Mouse (Mus musculus) MEL (cell line): ENCODE data around the gene Pum1. TPM values are rescaled to one million over a fixed set of nuclear protein-coding genes. Genes with fewer than 3 reads are reported as not detected.

Experiments
- DNase-seq: peaks from one replicate; pipeline ENCODE4 v3.0.0; 2011; ENCODE audit warnings: low read depth, low spot score
- H3K27ac ChIP-seq: 2 replicates; pipeline ENCODE4 v1.5.1; 2012; ENCODE audit warnings: low read depth, mild to moderate bottlenecking, control low read depth, low read length, moderate library complexity; ENCODE audit not compliant: control insufficient read depth
- H3K27me3 ChIP-seq, 2 experiments: fragments of 150-350 bp in 1 of 2; sonication (generic) in 1 of 2; 2 replicates each; pipeline ENCODE4 v1.6.1; 2012; ENCODE audit warnings: low read length in 2 of 2, mild to moderate bottlenecking in 2 of 2, improper control_type of control experiment in 1 of 2, moderate library complexity in 1 of 2; ENCODE audit not compliant: insufficient read depth in 2 of 2, control insufficient read depth in 1 of 2
- H3K36me3 ChIP-seq, 2 experiments: 2 replicates each; pipeline ENCODE4 v1.6.1; 2012 to 2014; ENCODE audit warnings: low read length in 2 of 2, improper control_type of control experiment in 1 of 2, inconsistent platforms in 1 of 2, mild to moderate bottlenecking in 1 of 2; ENCODE audit not compliant: insufficient read depth in 2 of 2, control insufficient read depth in 1 of 2
- H3K4me1 ChIP-seq, 2 experiments: fragments of 150-350 bp in 1 of 2; sonication (generic) in 1 of 2; 2 replicates each; pipeline ENCODE4 v1.6.1; 2012; ENCODE audit warnings: low read length in 2 of 2, improper control_type of control experiment in 1 of 2, mild to moderate bottlenecking in 1 of 2; ENCODE audit not compliant: insufficient read depth in 2 of 2, control insufficient read depth in 1 of 2
- H3K4me3 ChIP-seq, 2 experiments: fragments of 150-350 bp in 1 of 2; sonication (generic) in 1 of 2; 2 replicates each; pipeline ENCODE4 v1.5.1; 2012; ENCODE audit warnings: low read depth in 2 of 2, low read length in 2 of 2, mild to moderate bottlenecking in 2 of 2, moderate library complexity in 2 of 2, control low read depth in 1 of 2, improper control_type of control experiment in 1 of 2; ENCODE audit not compliant: control insufficient read depth in 1 of 2, insufficient read depth in 1 of 2
- H3K79me2 ChIP-seq: 2 replicates; pipeline ENCODE4 v1.6.1; 2012; ENCODE audit warnings: mild to moderate bottlenecking, low read length, moderate library complexity; ENCODE audit not compliant: control insufficient read depth, poor library complexity, insufficient read depth
- H3K9ac ChIP-seq: 2 replicates; pipeline ENCODE4 v1.6.1; 2012; ENCODE audit warnings: low read depth, mild to moderate bottlenecking, control low read depth, low read length, moderate library complexity; ENCODE audit not compliant: control insufficient read depth, poor library complexity, severe bottlenecking
- H3K9me3 ChIP-seq: fragments of 150-350 bp; sonication (generic); replicated peaks from 2 replicates; pipeline ENCODE4 v1.6.1; 2012; ENCODE audit warnings: mild to moderate bottlenecking, low read length, improper control_type of control experiment, moderate library complexity; ENCODE audit not compliant: insufficient read depth
- CHD1 ChIP-seq: IDR thresholded peaks from 2 replicates; pipeline ENCODE4 v1.6.1; 2012; ENCODE audit warnings: low read depth, mild to moderate bottlenecking, inconsistent platforms, low read length, improper control_type of control experiment
- CHD2 ChIP-seq: IDR thresholded peaks from 2 replicates; pipeline ENCODE4 v1.6.1; 2011; ENCODE audit warnings: low read length, improper control_type of control experiment
- CTCF ChIP-seq, 3 experiments: IDR thresholded peaks in 2 of 3; conservative IDR thresholded peaks in 1 of 3; 2 replicates each; pipeline ENCODE4 v1.5.1; 2011 to 2012; ENCODE audit warnings: low read length in 3 of 3, low read depth in 2 of 3, mild to moderate bottlenecking in 2 of 3, improper control_type of control experiment in 1 of 3, inconsistent platforms in 1 of 3, mixed read lengths in 1 of 3, moderate library complexity in 1 of 3; ENCODE audit not compliant: control insufficient read depth in 1 of 3, insufficient read depth in 1 of 3, poor library complexity in 1 of 3, severe bottlenecking in 1 of 3
- ELF1 ChIP-seq: IDR thresholded peaks from 2 replicates; pipeline ENCODE4 v1.6.1; 2014; ENCODE audit warnings: low read depth, mild to moderate bottlenecking, inconsistent platforms, low read length, improper control_type of control experiment, moderate library complexity
- EP300 ChIP-seq, 2 experiments: IDR thresholded peaks; 2 replicates each; pipeline ENCODE4 v1.6.1; 2011; ENCODE audit warnings: improper control_type of control experiment in 2 of 2, low read length in 2 of 2, low read depth in 1 of 2, mild to moderate bottlenecking in 1 of 2
- GABPA ChIP-seq: IDR thresholded peaks from 2 replicates; pipeline ENCODE4 v1.6.1; 2012; ENCODE audit warnings: low read depth, mild to moderate bottlenecking, inconsistent platforms, low read length, improper control_type of control experiment, moderate library complexity
- MAZ ChIP-seq: IDR thresholded peaks from 2 replicates; pipeline ENCODE4 v1.6.1; 2012; ENCODE audit warnings: low read depth, mild to moderate bottlenecking, inconsistent platforms, low read length, improper control_type of control experiment
- MEF2A ChIP-seq: IDR thresholded peaks from 2 replicates; pipeline ENCODE4 v1.6.1; 2014; ENCODE audit warnings: low read depth, mild to moderate bottlenecking, inconsistent platforms, low read length, improper control_type of control experiment; ENCODE audit not compliant: poor library complexity, insufficient replicate concordance, severe bottlenecking; ENCODE audit errors: extremely low read depth
- MXI1 ChIP-seq: IDR thresholded peaks from 2 replicates; pipeline ENCODE4 v1.6.1; 2011; ENCODE audit warnings: mild to moderate bottlenecking, low read depth, low read length, improper control_type of control experiment
- MYC ChIP-seq: IDR thresholded peaks from 2 replicates; pipeline ENCODE4 v1.6.1; 2011; ENCODE audit warnings: low read depth, mild to moderate bottlenecking, low read length, improper control_type of control experiment, moderate library complexity
- POLR2AphosphoS2 ChIP-seq: IDR thresholded peaks from 2 replicates; pipeline ENCODE4 v1.6.1; 2011; ENCODE audit warnings: low read length, improper control_type of control experiment
- POLR2AphosphoS5 ChIP-seq: IDR thresholded peaks from 2 replicates; pipeline ENCODE4 v1.6.1; 2012; ENCODE audit warnings: low read depth, borderline replicate concordance, mild to moderate bottlenecking, inconsistent platforms, low read length, moderate library complexity, mixed read lengths
- RAD21 ChIP-seq: IDR thresholded peaks from 2 replicates; pipeline ENCODE4 v1.6.1; 2011; ENCODE audit warnings: mild to moderate bottlenecking, low read depth, low read length, improper control_type of control experiment
- RCOR1 ChIP-seq: IDR thresholded peaks from 2 replicates; pipeline ENCODE4 v1.6.1; 2012; ENCODE audit warnings: low read depth, mild to moderate bottlenecking, inconsistent platforms, low read length, improper control_type of control experiment
- SIN3A ChIP-seq: IDR thresholded peaks from 2 replicates; pipeline ENCODE4 v1.6.1; 2012; ENCODE audit warnings: low read length, improper control_type of control experiment, inconsistent platforms
- SMC3 ChIP-seq: IDR thresholded peaks from 2 replicates; pipeline ENCODE4 v1.6.1; 2011; ENCODE audit warnings: low read depth, low read length, improper control_type of control experiment
- TAL1 ChIP-seq: IDR thresholded peaks from 2 replicates; pipeline ENCODE4 v1.6.1; 2012; ENCODE audit warnings: mild to moderate bottlenecking, inconsistent platforms, low read length, moderate library complexity, mixed read lengths
- TBP ChIP-seq: IDR thresholded peaks from 2 replicates; pipeline ENCODE4 v1.8.0; 2011; ENCODE audit warnings: low read depth, low read length, improper control_type of control experiment
- UBTF ChIP-seq: IDR thresholded peaks from 2 replicates; pipeline ENCODE4 v1.6.1; 2012; ENCODE audit warnings: low read depth, mild to moderate bottlenecking, inconsistent platforms, low read length, improper control_type of control experiment, moderate library complexity, borderline replicate concordance; ENCODE audit not compliant: insufficient read depth
- USF2 ChIP-seq, 2 experiments: IDR thresholded peaks; 2 replicates each; pipeline ENCODE4 v1.6.1; 2011 to 2012; ENCODE audit warnings: improper control_type of control experiment in 2 of 2, low read length in 2 of 2, borderline replicate concordance in 1 of 2, inconsistent platforms in 1 of 2, low read depth in 1 of 2, mild to moderate bottlenecking in 1 of 2; ENCODE audit not compliant: insufficient read depth in 1 of 2
- ZMIZ1 ChIP-seq: IDR thresholded peaks from 2 replicates; pipeline ENCODE4 v1.6.1; 2012; ENCODE audit warnings: low read depth, mild to moderate bottlenecking, inconsistent platforms, low read length, improper control_type of control experiment, moderate library complexity
- ZNF384 ChIP-seq: IDR thresholded peaks from 2 replicates; pipeline ENCODE4 v1.6.1; 2012; ENCODE audit warnings: low read depth, mild to moderate bottlenecking, inconsistent platforms, low read length, improper control_type of control experiment
- polyA plus RNA-seq, 2 experiments: library from polyadenylated mRNA; stranded (reverse) in 1 of 2; unstranded in 1 of 2; fragments of >175 nt in 1 of 2; fragments of >200 nt in 1 of 2; gene quantifications; 2 replicates each; pipeline versions ENCODE4 v1.2.1 to v1.2.4; 2012; ENCODE audit warnings: low replicate concordance in 2 of 2, low read depth in 1 of 2; ENCODE audit not compliant: insufficient read length in 2 of 2, insufficient read depth in 1 of 2, missing spikeins in 1 of 2
- total RNA-seq: library from RNA; depleted of rRNA; stranded (reverse); fragments of 300-350 nt; gene quantifications from 2 replicates; pipeline ENCODE4 v1.2.3, GENCODE M21; 2012

The Pum1 gene
- total and polyA plus RNA-seq, 3 experiments = 31.9 to 46.2 (median 36.1) TPM

- Histone ChIP-seq H3K79me2 (no peaks in the 10 kb centered on the region), H3K27me3 (no peaks in the 10 kb centered on the region), H3K9ac (no peak overlapping the region), H3K4me3 (no peak overlapping the region), H3K4me1 (no peaks in the 10 kb centered on the region), H3K27ac (no peak overlapping the region), H3K36me3 (no peaks in the 10 kb centered on the region), H3K9me3 (no peaks in the 10 kb centered on the region)
- TF ChIP-seq ZNF384 = no peak
- TF ChIP-seq MXI1 = no peak
- no peak for TF ChIP-seq CTCF (IDR thresholded peaks at IDR 0.05 in 2 of 3, conservative IDR thresholded peaks at IDR 0.05 in 1 of 3; ENCODE audit: control insufficient read depth in 1 of 3, insufficient read depth in 1 of 3, low read depth in 2 of 3, low read length in 3 of 3, poor library complexity in 1 of 3, severe bottlenecking in 1 of 3)
- no peak for TF ChIP-seq SMC3
- TF ChIP-seq RCOR1 = no peak
- no peak for TF ChIP-seq MYC
- no peak for TF ChIP-seq ELF1
- TF ChIP-seq POLR2AphosphoS5 = no peak
- TF ChIP-seq RAD21 = no peak
- no peak for TF ChIP-seq USF2 (IDR thresholded peaks at IDR 0.05; ENCODE audit: borderline replicate concordance in 1 of 2, insufficient read depth in 1 of 2, low read depth in 1 of 2, low read length in 2 of 2)
- TF ChIP-seq TBP = no peak
- TF ChIP-seq TAL1 = no peak
- no peak for TF ChIP-seq MAZ
- no peak for DNase-seq
Measured at GRCm38 (mm10) chr4:130636761-130637160, 26.4 kb upstream of the Pum1 start.

DNA sequence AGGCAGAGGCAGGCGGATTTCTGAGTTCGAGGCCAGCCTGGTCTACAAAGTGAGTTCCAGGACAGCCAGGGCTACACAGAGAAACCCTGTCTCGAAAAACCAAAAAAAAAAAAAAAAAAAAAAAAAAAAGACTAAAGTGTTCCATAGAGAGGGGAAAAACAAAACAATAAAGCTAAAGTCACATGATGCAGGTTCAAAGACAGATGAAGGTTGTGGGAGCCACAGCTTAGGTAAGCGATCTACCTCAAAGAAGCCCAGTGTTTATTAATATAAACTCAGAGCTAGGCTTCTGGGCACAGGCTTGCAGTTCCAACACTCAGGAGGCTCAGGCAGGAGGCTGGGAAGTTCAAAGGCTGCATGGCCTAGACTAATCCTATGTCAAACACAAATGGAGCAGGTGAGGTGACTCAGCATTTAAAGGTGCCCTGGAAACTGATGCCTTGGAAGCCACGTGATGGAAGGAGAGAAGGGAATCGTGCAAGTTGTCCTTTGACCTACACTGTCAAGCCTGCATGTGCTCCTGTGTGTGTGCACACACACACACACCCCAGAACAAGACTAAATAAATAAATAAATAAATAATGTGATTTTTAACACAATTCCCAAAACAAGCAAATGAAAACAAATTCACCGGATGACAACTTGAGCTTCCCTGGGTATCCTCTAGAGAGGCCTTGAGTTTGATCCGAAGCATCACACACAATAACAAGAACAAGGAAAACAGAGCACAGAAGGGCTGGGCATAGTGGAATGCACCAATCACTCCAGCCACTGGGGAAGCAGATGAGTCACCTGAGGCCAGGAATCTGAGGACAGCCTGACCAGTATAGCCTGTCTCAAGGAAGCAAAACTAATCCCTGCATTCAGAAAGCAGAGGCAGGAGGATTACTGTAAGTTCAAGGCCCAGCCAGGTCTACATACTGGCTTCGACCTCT, 25.4 kb upstream of the Pum1 start:
- no peak overlapping the region for H3K9ac ChIP-seq

More for the DNA sequence above, 25.4 kb upstream of the Pum1 start:
- no peaks in the 10 kb centered on the region for H3K4me1 ChIP-seq
- H3K36me3 ChIP-seq = no peaks in the 10 kb centered on the region
- no peak for TF ChIP-seq RCOR1
- no peak for TF ChIP-seq POLR2AphosphoS2
- TF ChIP-seq CHD2 = no peak
- TF ChIP-seq UBTF = no peak
- no peak for TF ChIP-seq ELF1
- no peak for TF ChIP-seq MEF2A
- TF ChIP-seq EP300 (IDR thresholded peaks at IDR 0.05; ENCODE audit: low read depth in 1 of 2, low read length in 2 of 2) = no peak
- TF ChIP-seq TAL1 = no peak
- no peak for TF ChIP-seq POLR2AphosphoS5
- no peak for TF ChIP-seq SIN3A
- no peak for TF ChIP-seq ZMIZ1
- TF ChIP-seq GABPA = no peak
- TF ChIP-seq CHD1 = no peak
- no peaks in the 10 kb centered on the region for H3K79me2 ChIP-seq
- no peaks in the 10 kb centered on the region for H3K9me3 ChIP-seq
- no peak overlapping the region for H3K27ac ChIP-seq
- no peak overlapping the region for H3K4me3 ChIP-seq
- DNase-seq = no peak
- no peaks in the 10 kb centered on the region for H3K27me3 ChIP-seq
